Mouse (Mus musculus) forebrain, embryonic 15.5 days (tissue): ENCODE results near the gene Cabp2. TPM values are rescaled to one million over a fixed set of nuclear protein-coding genes. Genes with fewer than 3 reads are reported as not detected.

Source experiments
- ATAC-seq: fragments of 200-750 bp; cut with Nextera tagmentation; replicated peaks from 2 replicates; pipeline ENCODE4 v1.8.0; 2017; ENCODE audit warnings: mild to moderate bottlenecking, moderate TSS enrichment, moderate library complexity
- H3K27ac ChIP-seq: fragments of 300-500 bp; sonication (generic); replicated peaks from 2 replicates; pipeline ENCODE4 v1.5.1; 2015; ENCODE audit warnings: mild to moderate bottlenecking, inconsistent platforms
- H3K27me3 ChIP-seq: fragments of 300-500 bp; sonication (generic); 2 replicates; pipeline ENCODE4 v1.6.1; 2015; ENCODE audit warnings: inconsistent platforms
- H3K36me3 ChIP-seq: fragments of 300-500 bp; sonication (generic); 2 replicates; pipeline ENCODE4 v1.6.1; 2015; ENCODE audit warnings: mild to moderate bottlenecking, inconsistent platforms
- H3K4me1 ChIP-seq: fragments of 300-500 bp; sonication (generic); 2 replicates; pipeline ENCODE4 v1.6.1; 2015; ENCODE audit warnings: inconsistent platforms
- H3K4me2 ChIP-seq: fragments of 300-500 bp; sonication (generic); replicated peaks from 2 replicates; pipeline ENCODE4 v1.6.1; 2015; ENCODE audit warnings: mild to moderate bottlenecking, inconsistent platforms
- H3K4me3 ChIP-seq: fragments of 300-500 bp; sonication (generic); 2 replicates; pipeline ENCODE4 v1.5.1; 2015; ENCODE audit warnings: mild to moderate bottlenecking, inconsistent platforms
- H3K9ac ChIP-seq: fragments of 300-500 bp; sonication (generic); replicated peaks from 2 replicates; pipeline ENCODE4 v1.6.1; 2015; ENCODE audit warnings: mild to moderate bottlenecking, inconsistent platforms
- H3K9me3 ChIP-seq: fragments of 300-500 bp; sonication (generic); 2 replicates; pipeline ENCODE4 v1.6.1; 2016; ENCODE audit warnings: inconsistent platforms
- WGBS: fragments of 180-500 bp; shearing (Covaris S2); methylation state at CpG from one replicate; pipeline ENCODE4 v1.1.7; 2015; ENCODE audit warnings: mixed read lengths; 5-methylcytosine and 5-hydroxymethylcytosine counted together
- polyA plus RNA-seq: library from polyadenylated mRNA; unstranded; fragments of >200 nt; fragmentation: Nextera tagmentation; extraction: Ambion mirVana; gene quantifications from 2 replicates; pipeline ENCODE4 v1.2.1, GENCODE M21; 2015

Gene Cabp2
- polyA plus RNA-seq, 1 experiment from 2014 or later: not detected

- ATAC-seq: no peak
- Histone ChIP-seq H3K4me1 (peaks cover 49% of the 10 kb centered on the region), H3K36me3 (no peaks in the 10 kb centered on the region), H3K27me3 (no peaks in the 10 kb centered on the region), H3K9me3 (no peaks in the 10 kb centered on the region), H3K9ac (peak overlapping the region; percentile 55), H3K4me2 (peak overlapping the region; percentile 92), H3K27ac (peak overlapping the region; percentile 9), H3K4me3 (peak overlapping the region; percentile 61)
- under 1% methylated on average over 52 of the region's 52 CpGs for WGBS
Observed at GRCm38 (mm10) chr19:4100718-4101261, 19.4 kb downstream of the Cabp2 start.

DNA sequence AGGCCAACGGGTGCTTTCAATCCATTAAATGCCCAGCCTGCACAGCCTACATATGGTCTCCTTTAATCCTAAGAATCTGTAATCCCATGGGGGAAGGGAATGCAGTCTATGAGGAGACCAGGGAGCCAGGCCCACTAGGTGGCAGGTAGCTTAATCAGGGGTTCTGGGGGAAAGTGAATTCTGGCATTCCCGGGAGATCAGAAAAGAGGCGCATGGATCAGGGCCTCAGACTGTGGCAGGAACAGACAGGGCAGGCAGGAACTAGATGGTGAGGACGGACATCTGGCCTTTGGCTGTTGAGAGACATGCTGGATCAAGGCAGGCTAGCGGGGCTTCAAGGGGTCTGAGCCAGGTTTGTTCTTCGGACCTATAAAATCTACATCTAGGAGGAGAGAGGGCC lies 20.1 kb downstream of the Cabp2 start:
- WGBS: 52% methylated on average over 6 of the region's 6 CpGs

DNA sequence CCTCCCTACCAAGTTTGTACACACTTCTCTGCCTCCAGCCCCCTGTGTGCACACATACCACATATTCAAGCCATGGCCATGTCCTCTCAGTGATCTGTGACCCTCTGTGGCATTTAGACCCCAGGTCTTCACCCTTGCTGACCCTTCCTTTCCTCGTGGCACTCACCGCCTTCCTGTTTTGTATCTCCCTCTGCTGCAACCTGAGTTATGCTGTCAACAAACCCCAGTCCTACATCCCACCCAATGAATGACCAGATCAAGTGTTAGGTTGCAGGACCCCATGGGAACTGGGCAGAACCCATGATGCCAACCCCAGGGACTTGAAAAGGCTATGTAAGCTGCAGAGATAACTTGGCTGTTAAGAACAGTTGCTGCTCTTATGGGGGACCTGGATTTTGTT lies 20.7 kb downstream of the Cabp2 start:
- no peak overlapping the region for H3K4me3 ChIP-seq
- 96% methylated on average over 2 of the region's 2 CpGs for WGBS
- peaks cover 42% of the 10 kb centered on the region for H3K4me1 ChIP-seq
- no peak for ATAC-seq
- no peaks in the 10 kb centered on the region for H3K9me3 ChIP-seq
- no peak overlapping the region for H3K4me2 ChIP-seq
- no peaks in the 10 kb centered on the region for H3K36me3 ChIP-seq
- H3K27ac ChIP-seq: no peak overlapping the region
- H3K27me3 ChIP-seq: no peaks in the 10 kb centered on the region
- H3K9ac ChIP-seq: peak overlapping the region; percentile 55; the same call in 1 of the 2 replicates

More for the DNA sequence above, 20.1 kb downstream of the Cabp2 start:
- Histone ChIP-seq H3K27me3 (no peaks in the 10 kb centered on the region), H3K36me3 (no peaks in the 10 kb centered on the region), H3K27ac (peak overlapping the region; percentile 9), H3K4me2 (peak overlapping the region; percentile 92), H3K4me1 (peaks cover 43% of the 10 kb centered on the region), H3K9me3 (no peaks in the 10 kb centered on the region), H3K4me3 (peak overlapping the region; percentile 61), H3K9ac (peak overlapping the region; percentile 55)
- ATAC-seq: no peak

GRCm38 (mm10) chr19:4102626-4103025 lies 21.2 kb downstream of the Cabp2 start:
- Histone ChIP-seq H3K4me3 (no peak overlapping the region), H3K4me2 (no peak overlapping the region), H3K27me3 (no peaks in the 10 kb centered on the region), H3K36me3 (no peaks in the 10 kb centered on the region), H3K27ac (no peak overlapping the region), H3K9ac (no peak overlapping the region), H3K4me1 (peaks cover 38% of the 10 kb centered on the region), H3K9me3 (no peaks in the 10 kb centered on the region)
- WGBS: 94% methylated on average over 12 of the region's 12 CpGs
- no peak for ATAC-seq

GRCm38 (mm10) chr19:4103294-4103693 lies 21.9 kb downstream of the Cabp2 start:
- WGBS: 93% methylated on average over 18 of the region's 18 CpGs
- H3K9me3 ChIP-seq: no peaks in the 10 kb centered on the region
- no peak overlapping the region for H3K4me2 ChIP-seq
- H3K4me1 ChIP-seq: peaks cover 32% of the 10 kb centered on the region
- no peak overlapping the region for H3K27ac ChIP-seq
- no peaks in the 10 kb centered on the region for H3K36me3 ChIP-seq
- no peak for ATAC-seq
- no peak overlapping the region for H3K9ac ChIP-seq
- no peaks in the 10 kb centered on the region for H3K27me3 ChIP-seq
- no peak overlapping the region for H3K4me3 ChIP-seq

DNA sequence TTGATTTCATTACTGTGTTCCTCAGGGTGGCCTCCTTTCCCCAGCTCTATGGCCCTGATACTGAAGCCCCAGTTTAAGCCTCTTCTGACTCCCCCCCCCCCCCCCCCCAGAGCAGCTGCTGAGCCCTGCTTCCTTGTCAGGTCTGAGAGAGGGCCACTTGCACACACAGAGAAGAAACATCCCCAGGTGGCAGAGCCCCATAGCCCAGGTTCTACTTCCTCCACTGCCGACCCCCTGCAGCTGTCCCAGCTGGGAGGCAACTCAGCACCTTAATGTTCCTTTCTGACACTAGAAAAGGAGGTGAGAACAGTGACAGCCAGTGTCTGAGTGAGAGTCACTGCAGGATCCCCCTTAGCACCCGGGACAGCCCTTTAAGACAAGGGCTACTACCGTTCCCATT lies 22.4 kb downstream of the Cabp2 start:
- Histone ChIP-seq H3K36me3 (no peaks in the 10 kb centered on the region), H3K9me3 (no peaks in the 10 kb centered on the region), H3K27ac (no peak overlapping the region), H3K4me3 (no peak overlapping the region), H3K9ac (no peak overlapping the region), H3K4me2 (no peak overlapping the region), H3K27me3 (no peaks in the 10 kb centered on the region), H3K4me1 (peaks cover 32% of the 10 kb centered on the region)
- 95% methylated on average over 3 of the region's 3 CpGs for WGBS
- no peak for ATAC-seq

GRCm38 (mm10) chr19:4104675-4105194 lies 23.4 kb downstream of the Cabp2 start:
- H3K27me3 ChIP-seq: no peaks in the 10 kb centered on the region
- WGBS: 93% methylated on average over 16 of the region's 16 CpGs
- no peak overlapping the region for H3K9ac ChIP-seq
- H3K36me3 ChIP-seq: no peaks in the 10 kb centered on the region
- no peak overlapping the region for H3K4me3 ChIP-seq
- no peak for ATAC-seq
- no peak overlapping the region for H3K4me2 ChIP-seq
- H3K9me3 ChIP-seq: no peaks in the 10 kb centered on the region
- peaks cover 26% of the 10 kb centered on the region for H3K4me1 ChIP-seq
- H3K27ac ChIP-seq: no peak overlapping the region

DNA sequence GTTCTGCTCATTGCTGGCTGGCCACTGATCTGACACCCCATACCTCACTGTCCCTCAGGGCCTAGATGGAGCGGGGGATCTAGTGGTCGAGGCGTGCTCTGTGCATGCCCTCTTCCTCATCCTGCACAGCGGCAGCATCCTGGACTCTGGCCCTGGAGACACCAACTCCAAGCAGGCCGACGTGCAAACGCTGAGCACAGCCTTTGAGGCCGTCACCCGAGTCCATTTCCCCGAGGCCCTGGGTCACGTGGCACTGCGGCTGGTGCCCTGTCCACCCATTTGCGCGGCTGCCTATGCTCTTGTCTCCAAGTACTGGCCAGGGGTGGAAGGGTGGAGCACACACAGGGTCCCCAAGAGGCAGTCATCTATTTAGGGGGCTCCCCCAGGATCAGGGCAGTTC lies 25.3 kb downstream of the Cabp2 start:
- Histone ChIP-seq H3K27ac (no peak overlapping the region), H3K9ac (no peak overlapping the region), H3K4me3 (no peak overlapping the region), H3K4me1 (peaks cover 6% of the 10 kb centered on the region), H3K36me3 (0 out of 2 replicates have a peak, but pooled peaks cover 3% of the 10 kb centered on the region), H3K27me3 (no peaks in the 10 kb centered on the region), H3K9me3 (no peaks in the 10 kb centered on the region), H3K4me2 (no peak overlapping the region)
- no peak for ATAC-seq
- 93% methylated on average over 14 of the region's 14 CpGs for WGBS

- Histone ChIP-seq H3K36me3 (peaks cover 7% of the 10 kb centered on the region), H3K4me1 (0 out of 2 replicates have a peak, but pooled peaks cover 3% of the 10 kb centered on the region), H3K9me3 (no peaks in the 10 kb centered on the region), H3K4me3 (no peak overlapping the region), H3K27me3 (no peaks in the 10 kb centered on the region), H3K4me2 (no peak overlapping the region), H3K27ac (no peak overlapping the region), H3K9ac (no peak overlapping the region)
- no peak for ATAC-seq
- 86% methylated on average over 9 of the region's 9 CpGs for WGBS
Observed at GRCm38 (mm10) chr19:4108535-4108934, 27.2 kb downstream of the Cabp2 start.

DNA sequence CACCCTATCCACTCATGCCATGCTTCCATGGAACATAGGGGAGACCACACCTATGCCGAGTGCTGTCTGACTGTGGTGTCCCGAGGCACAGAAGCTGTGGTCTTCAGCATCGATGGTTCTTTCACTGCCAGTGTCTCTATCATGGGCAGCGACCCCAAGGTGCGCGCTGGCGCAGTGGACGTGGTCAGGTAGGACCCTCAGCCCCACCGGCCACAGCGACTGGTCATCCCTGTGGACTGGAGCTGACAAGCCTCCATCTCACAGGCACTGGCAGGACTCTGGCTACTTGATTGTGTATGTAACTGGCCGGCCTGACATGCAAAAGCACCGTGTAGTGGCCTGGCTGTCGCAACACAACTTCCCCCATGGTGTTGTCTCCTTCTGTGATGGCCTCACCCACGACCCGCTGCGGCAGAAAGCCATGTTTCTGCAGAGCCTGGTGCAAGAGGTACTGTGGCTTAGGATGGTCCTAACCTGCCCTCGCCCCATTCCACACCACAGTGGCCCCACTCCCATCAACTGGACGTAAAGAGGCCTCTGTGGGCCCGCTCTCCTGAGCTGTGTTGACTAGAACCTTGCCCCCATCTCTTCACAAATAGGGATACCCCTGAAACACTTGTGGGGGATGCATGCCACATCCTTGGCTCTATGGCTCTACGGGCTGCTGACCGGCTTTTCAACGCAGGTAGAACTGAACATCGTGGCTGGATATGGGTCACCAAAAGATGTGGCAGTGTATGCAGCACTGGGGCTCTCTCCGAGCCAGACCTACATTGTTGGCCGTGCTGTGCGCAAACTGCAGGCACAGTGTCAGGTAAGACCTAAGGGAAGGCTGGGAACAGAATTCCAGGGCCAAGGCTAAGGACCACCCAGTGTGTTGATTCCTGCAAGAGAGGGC lies 30.9 kb downstream of the Cabp2 start:
- 96% methylated on average over 26 of the region's 26 CpGs for WGBS

GRCm38 (mm10) chr19:4113186-4113805 lies 31.9 kb downstream of the Cabp2 start:
- H3K4me2 ChIP-seq: no peak overlapping the region
- H3K36me3 ChIP-seq: peaks cover 35% of the 10 kb centered on the region
- ATAC-seq: no peak
- no peak overlapping the region for H3K4me3 ChIP-seq
- 78% methylated on average over 13 of the region's 13 CpGs for WGBS
- H3K27ac ChIP-seq: no peak overlapping the region
- H3K9me3 ChIP-seq: no peaks in the 10 kb centered on the region
- no peaks in the 10 kb centered on the region for H3K27me3 ChIP-seq
- no peak overlapping the region for H3K9ac ChIP-seq
- 0 out of 2 replicates have a peak, but pooled peaks cover 3% of the 10 kb centered on the region for H3K4me1 ChIP-seq

More for the DNA sequence above, 30.9 kb downstream of the Cabp2 start:
- H3K4me2 ChIP-seq: no peak overlapping the region
- H3K36me3 ChIP-seq: peaks cover 31% of the 10 kb centered on the region
- 0 out of 2 replicates have a peak, but pooled peaks cover 3% of the 10 kb centered on the region for H3K4me1 ChIP-seq
- H3K27ac ChIP-seq: no peak overlapping the region
- no peaks in the 10 kb centered on the region for H3K27me3 ChIP-seq
- ATAC-seq: no peak
- no peak overlapping the region for H3K9ac ChIP-seq
- H3K4me3 ChIP-seq: no peak overlapping the region
- no peaks in the 10 kb centered on the region for H3K9me3 ChIP-seq

GRCm38 (mm10) chr19:4113806-4114230 lies 32.4 kb downstream of the Cabp2 start:
- no peak for ATAC-seq
- 81% methylated on average over 5 of the region's 5 CpGs for WGBS

More at GRCm38 (mm10) chr19:4113806-4114230, 32.4 kb downstream of the Cabp2 start:
- Histone ChIP-seq H3K27ac (no peak overlapping the region), H3K9ac (no peak overlapping the region), H3K4me3 (no peak overlapping the region), H3K9me3 (no peaks in the 10 kb centered on the region), H3K4me2 (no peak overlapping the region), H3K36me3 (peaks cover 35% of the 10 kb centered on the region), H3K4me1 (0 out of 2 replicates have a peak, but pooled peaks cover 3% of the 10 kb centered on the region), H3K27me3 (no peaks in the 10 kb centered on the region)
